Mouse (Mus musculus) forebrain, embryonic 15.5 days (tissue): ENCODE measurements at regions not wholly inside any gene's neighbourhood (a gene's known extent, or its start where the extent isn't known, plus 50 kb on each side); places are given as distances from the start of the nearest gene placed in this dataset.

ENCODE experiments used
- ATAC-seq: fragments of 200-750 bp; cut with Nextera tagmentation; replicated peaks from 2 replicates; pipeline ENCODE4 v1.8.0; 2017; ENCODE audit warnings: mild to moderate bottlenecking, moderate TSS enrichment, moderate library complexity
- H3K27ac ChIP-seq: fragments of 300-500 bp; sonication (generic); replicated peaks from 2 replicates; pipeline ENCODE4 v1.5.1; 2015; ENCODE audit warnings: mild to moderate bottlenecking, inconsistent platforms
- H3K27me3 ChIP-seq: fragments of 300-500 bp; sonication (generic); 2 replicates; pipeline ENCODE4 v1.6.1; 2015; ENCODE audit warnings: inconsistent platforms
- H3K36me3 ChIP-seq: fragments of 300-500 bp; sonication (generic); 2 replicates; pipeline ENCODE4 v1.6.1; 2015; ENCODE audit warnings: mild to moderate bottlenecking, inconsistent platforms
- H3K4me1 ChIP-seq: fragments of 300-500 bp; sonication (generic); 2 replicates; pipeline ENCODE4 v1.6.1; 2015; ENCODE audit warnings: inconsistent platforms
- H3K4me2 ChIP-seq: fragments of 300-500 bp; sonication (generic); replicated peaks from 2 replicates; pipeline ENCODE4 v1.6.1; 2015; ENCODE audit warnings: mild to moderate bottlenecking, inconsistent platforms
- H3K4me3 ChIP-seq: fragments of 300-500 bp; sonication (generic); 2 replicates; pipeline ENCODE4 v1.5.1; 2015; ENCODE audit warnings: mild to moderate bottlenecking, inconsistent platforms
- H3K9ac ChIP-seq: fragments of 300-500 bp; sonication (generic); replicated peaks from 2 replicates; pipeline ENCODE4 v1.6.1; 2015; ENCODE audit warnings: mild to moderate bottlenecking, inconsistent platforms
- H3K9me3 ChIP-seq: fragments of 300-500 bp; sonication (generic); 2 replicates; pipeline ENCODE4 v1.6.1; 2016; ENCODE audit warnings: inconsistent platforms
- WGBS: fragments of 180-500 bp; shearing (Covaris S2); methylation state at CpG from one replicate; pipeline ENCODE4 v1.1.7; 2015; ENCODE audit warnings: mixed read lengths; 5-methylcytosine and 5-hydroxymethylcytosine counted together

- Histone ChIP-seq H3K4me2 (no peak overlapping the region), H3K36me3 (no peaks in the 10 kb centered on the region), H3K9me3 (peaks cover 6% of the 10 kb centered on the region; the same call in 1 of the 2 replicates), H3K27me3 (no peaks in the 10 kb centered on the region), H3K4me3 (no peak overlapping the region), H3K9ac (no peak overlapping the region), H3K4me1 (peaks cover 7% of the 10 kb centered on the region), H3K27ac (no peak overlapping the region)
- WGBS = 41% methylated on average over 1 of the region's 1 CpGs
- 0 out of 2 replicates have a peak, but pooled peaks have one; percentile 7 for ATAC-seq
Observed at GRCm38 (mm10) chr13:78323183-78323582, 123.6 kb upstream of the Nr2f1 start.

GRCm38 (mm10) chr13:78318434-78318833 lies 118.9 kb upstream of the Nr2f1 start:
- Histone ChIP-seq H3K27ac (no peak overlapping the region), H3K27me3 (no peaks in the 10 kb centered on the region), H3K9me3 (peaks cover 6% of the 10 kb centered on the region; the same call in 1 of the 2 replicates), H3K9ac (no peak overlapping the region), H3K4me3 (no peak overlapping the region), H3K4me1 (no peaks in the 10 kb centered on the region), H3K4me2 (no peak overlapping the region), H3K36me3 (no peaks in the 10 kb centered on the region)
- no peak for ATAC-seq
- WGBS = 89% methylated on average over 2 of the region's 2 CpGs

GRCm38 (mm10) chr13:78310837-78311236 lies 111.3 kb upstream of the Nr2f1 start:
- Histone ChIP-seq H3K36me3 (no peaks in the 10 kb centered on the region), H3K4me3 (no peak overlapping the region), H3K27ac (no peak overlapping the region), H3K9ac (no peak overlapping the region), H3K4me1 (no peaks in the 10 kb centered on the region), H3K4me2 (no peak overlapping the region), H3K27me3 (no peaks in the 10 kb centered on the region), H3K9me3 (no peaks in the 10 kb centered on the region)
- ATAC-seq = no peak
- WGBS = 40% methylated on average over 3 of the region's 3 CpGs
